19 mouse cellular contexts compared by ENCODE assay signal in genomic region chr7:133603156-133603555, GRCm38 (mm10). TPM values are rescaled to one million over a fixed set of nuclear protein-coding genes. Genes with fewer than 3 reads are reported as not detected.
"Had no signal": no experiment of that assay in that cellular context is flagged by ENCODE, and none has a peak within 500 bp of the region (broad histone marks: within the 10 kb centered on the region; RNA-seq: fewer than 3 reads in every experiment).

No protein-coding gene starts in this region.

- H3K9me3 ChIP-seq: lung, embryonic 15.5 days; megakaryocyte, embryonic 14.5 days; midbrain, embryonic 13.5 days; midbrain, embryonic 15.5 days; neural tube, embryonic 12.5 days; stomach, embryonic 15.5 days had no signal

- H3K27me3 ChIP-seq: lung, embryonic 15.5 days; midbrain, embryonic 13.5 days; midbrain, embryonic 15.5 days; neural tube, embryonic 12.5 days; stomach, embryonic 15.5 days had no signal

- H3K27ac ChIP-seq: lung, embryonic 15.5 days; macrophage; midbrain, embryonic 13.5 days; midbrain, embryonic 15.5 days; neural tube, embryonic 12.5 days; stomach, embryonic 15.5 days; stomach, postnatal 0 days had no signal

- H3K9ac ChIP-seq: lung, embryonic 15.5 days; midbrain, embryonic 13.5 days; midbrain, embryonic 15.5 days; neural tube, embryonic 12.5 days; stomach, embryonic 15.5 days had no signal

- H3K36me3 ChIP-seq: lung, embryonic 15.5 days; midbrain, embryonic 13.5 days; midbrain, embryonic 15.5 days; neural tube, embryonic 12.5 days; stomach, embryonic 15.5 days had no signal

- H3K4me3 ChIP-seq: lung, embryonic 15.5 days; megakaryocyte, embryonic 14.5 days; midbrain, embryonic 13.5 days; midbrain, embryonic 15.5 days; neural tube, embryonic 12.5 days; stomach, embryonic 15.5 days had no signal

- DNase-seq: lung, adult 2 months; lung, postnatal 14 days; lung, postnatal 36 days; right cerebral cortex, postnatal 14 days; thymus, postnatal 14 days; thymus, postnatal 36 days had no signal

- H3K4me2 ChIP-seq: lung, embryonic 15.5 days; midbrain, embryonic 11.5 days; midbrain, embryonic 13.5 days; midbrain, embryonic 15.5 days; neural tube, embryonic 12.5 days; stomach, embryonic 15.5 days had no signal

- H3K4me1 ChIP-seq: lung, embryonic 15.5 days; megakaryocyte, embryonic 14.5 days; stomach, embryonic 15.5 days had no signal

- ATAC-seq: lung, postnatal 0 days; midbrain, embryonic 13.5 days; midbrain, embryonic 15.5 days had no signal

RNA-seq across cellular contexts. Expression of gene Tex36, which starts 1.2 kb away (rescaled TPM):
- polyA plus RNA-seq: lung, adult 2 months; lung, embryonic 15.5 days; lung, postnatal 0 days; macrophage; midbrain, embryonic 11.5 days; midbrain, embryonic 15.5 days; neural tube, embryonic 12.5 days; neural tube, embryonic 14.5 days; spleen, adult 2 months; stomach, embryonic 15.5 days; stomach, postnatal 0 days; thymus, postnatal 0 days had no signal
